Mouse (Mus musculus): ENCODE data around the gene C530025M09Rik.

The C530025M09Rik gene

GRCm38 (mm10) chr2:149830536-149831458 is at the start of gene C530025M09Rik:
C530025M09Rik (minus strand) TSS chr2:149831213.
- DNase-seq: peak in 1 of 2 experiments; percentile 2

- DNase-seq: no peak
These were observed 46.9 kb upstream of the C530025M09Rik start for GRCm38 (mm10) chr2:149877954-149878353.

- DNase-seq: no peak
These were observed 42.3 kb upstream of the C530025M09Rik start for GRCm38 (mm10) chr2:149873346-149873745.

GRCm38 (mm10) chr2:149872496-149872895 is 41.5 kb upstream of the C530025M09Rik start:
- no peak for DNase-seq

- no peak for DNase-seq
These were observed 39.5 kb upstream of the C530025M09Rik start for GRCm38 (mm10) chr2:149870496-149870895.

GRCm38 (mm10) chr2:149865914-149866435 is 35.0 kb upstream of the C530025M09Rik start:
- no peak for DNase-seq

- DNase-seq: no peak
These were observed 30.0 kb upstream of the C530025M09Rik start for GRCm38 (mm10) chr2:149861002-149861401.

- DNase-seq: no peak
These were observed 17.8 kb upstream of the C530025M09Rik start for GRCm38 (mm10) chr2:149848778-149849177.

- no peak for DNase-seq
These were observed 13.6 kb upstream of the C530025M09Rik start for GRCm38 (mm10) chr2:149844575-149844974.

GRCm38 (mm10) chr2:149839666-149840065 is 8.7 kb upstream of the C530025M09Rik start:
- DNase-seq: no peak

GRCm38 (mm10) chr2:149836471-149837135 is 5.6 kb upstream of the C530025M09Rik start:
- no peak for DNase-seq

- DNase-seq: no peak
These were observed 4.1 kb upstream of the C530025M09Rik start for GRCm38 (mm10) chr2:149835091-149835490.

- no peak for DNase-seq
These were observed 1.3 kb upstream of the C530025M09Rik start for GRCm38 (mm10) chr2:149832301-149832700.

GRCm38 (mm10) chr2:149831459-149832245 is 639 bp upstream of the C530025M09Rik start:
- DNase-seq: no peak

- DNase-seq: no peak
These were observed 968 bp downstream of the C530025M09Rik start for GRCm38 (mm10) chr2:149829955-149830535.

GRCm38 (mm10) chr2:149828911-149829310 is 2.1 kb downstream of the C530025M09Rik start, which contains the start of gene Syndig1:
Syndig1 (plus strand) TSS chr2:149829211.
- DNase-seq: no peak

GRCm38 (mm10) chr2:149820201-149820600 is 10.8 kb downstream of the C530025M09Rik start:
- no peak for DNase-seq

GRCm38 (mm10) chr2:149819751-149820150 is 11.3 kb downstream of the C530025M09Rik start:
- DNase-seq: no peak

- no peak for DNase-seq
These were observed 12.6 kb downstream of the C530025M09Rik start for GRCm38 (mm10) chr2:149818395-149818794.

GRCm38 (mm10) chr2:149812899-149813298 is 18.1 kb downstream of the C530025M09Rik start:
- no peak for DNase-seq

GRCm38 (mm10) chr2:149805256-149805655 is 25.8 kb downstream of the C530025M09Rik start:
- no peak for DNase-seq

- DNase-seq: no peak
These were observed 26.3 kb downstream of the C530025M09Rik start for GRCm38 (mm10) chr2:149804599-149805140.

All from kidney, postnatal 25 days (tissue).